ENCODE assay signal across 17 mouse cellular contexts in the genomic region with DNA sequence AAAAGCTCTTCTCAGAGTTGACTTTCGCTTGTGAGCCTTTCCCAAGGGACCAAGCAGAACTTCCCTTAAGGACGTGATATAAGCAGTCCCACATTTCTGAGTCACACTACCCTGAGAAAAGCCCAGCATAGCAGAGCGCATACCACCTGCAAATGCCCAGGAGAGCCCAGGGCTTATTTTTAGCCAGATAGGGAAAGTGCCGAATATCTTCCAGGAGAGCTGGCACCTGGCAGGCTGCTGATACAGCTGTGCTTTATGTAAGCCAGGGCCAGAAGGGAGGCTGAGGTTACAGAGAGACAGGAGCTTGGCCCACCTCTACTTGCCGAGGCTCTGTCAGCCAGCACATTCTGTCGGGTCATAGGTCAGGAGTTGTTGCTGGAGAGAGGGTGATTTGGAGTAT. TPM values are rescaled to one million over a fixed set of nuclear protein-coding genes. Genes with fewer than 3 reads are reported as not detected.
DNase-seq lines count a peak whose midpoint lies in the region; ATAC-seq and TF ChIP-seq lines count a peak whose summit lies in the region.
"Had no signal": no experiment of that assay in that cellular context is flagged by ENCODE, and none has a peak within 500 bp of the region (broad histone marks: within the 10 kb centered on the region; RNA-seq: fewer than 3 reads in every experiment).

No protein-coding gene starts in this region.

- TF ChIP-seq EP300 in CH12.LX (IDR thresholded peaks at IDR 0.05; ENCODE audit: low read length) = peak; percentile 34; the same call in 1 of the 2 replicates
- peak; percentile 41; the same call in 1 of the 2 replicates for TF ChIP-seq EP300 in heart, postnatal 0 days (IDR thresholded peaks at IDR 0.05; ENCODE audit: low read depth)

- dilution Hi-C loops in CH12.LX (cut with MboI; ENCODE audit: extremely low pct_ligation_motif_present, extremely low pct_unique_long_range_greater_than_20kb, low sequenced_read_pairs) = no loop called here

- H3K4me3 ChIP-seq in embryonic facial prominence, embryonic 14.5 days (ENCODE audit: low read depth, low read length) = no peak overlapping the region
- no peak overlapping the region for H3K4me3 ChIP-seq in embryonic facial prominence, embryonic 10.5 days
- H3K4me3 ChIP-seq in CH12.LX (replicated peaks in 1 of 3; ENCODE audit: low read depth in 2 of 3, low read length in 2 of 3, poor library complexity in 1 of 3) = no peak overlapping the region
- H3K4me3 ChIP-seq in heart, postnatal 0 days (ENCODE audit: low read depth, low read length) = no peak overlapping the region
- H3K4me3 ChIP-seq: left cerebral cortex, adult 2 months; limb, embryonic 13.5 days; liver, embryonic 15.5 days had no signal

- no peak for TF ChIP-seq CTCF in CH12.LX (conservative IDR thresholded peaks at IDR 0.05 in 1 of 2, IDR thresholded peaks at IDR 0.05 in 1 of 2; ENCODE audit: low read depth in 2 of 2, low read length in 2 of 2)
- TF ChIP-seq CTCF in heart, postnatal 0 days (IDR thresholded peaks at IDR 0.05; ENCODE audit: low read depth) = no peak

- TF ChIP-seq POLR2A in CH12.LX (IDR thresholded peaks at IDR 0.05; ENCODE audit: low read depth, low read length) = no peak

- H3K4me2 ChIP-seq in embryonic facial prominence, embryonic 14.5 days (ENCODE audit: low read depth, low read length) = no peak overlapping the region
- H3K4me2 ChIP-seq in CH12.LX (ENCODE audit: insufficient read depth, low read depth, poor library complexity, severe bottlenecking) = peak overlapping the region; percentile 10
- peak overlapping the region; percentile 28 for H3K4me2 ChIP-seq in heart, postnatal 0 days (ENCODE audit: low read depth, low read length)
- H3K4me2 ChIP-seq: limb, embryonic 13.5 days; liver, embryonic 15.5 days had no signal

- H3K9ac ChIP-seq in embryonic facial prominence, embryonic 14.5 days (ENCODE audit: low read depth, low read length) = no peak overlapping the region
- no peak overlapping the region for H3K9ac ChIP-seq in CH12.LX (ENCODE audit: insufficient read depth, low read depth)
- H3K9ac ChIP-seq in heart, postnatal 0 days (replicated peaks; ENCODE audit: low read depth, low read length) = no peak overlapping the region
- H3K9ac ChIP-seq: limb, embryonic 13.5 days; liver, embryonic 15.5 days had no signal

- 0 out of 2 replicates have a peak, but pooled peaks have one; percentile 30 for ATAC-seq in embryonic facial prominence, embryonic 14.5 days (ENCODE audit: low read depth)
- peak; percentile 47 for ATAC-seq in heart, postnatal 0 days (ENCODE audit: insufficient read depth, low read depth)

- no peak overlapping the region for H3K27ac ChIP-seq in embryonic facial prominence, embryonic 14.5 days (replicated peaks; ENCODE audit: low read depth, low read length)
- H3K27ac ChIP-seq in embryonic facial prominence, embryonic 10.5 days (replicated peaks) = no peak overlapping the region
- no peak overlapping the region for H3K27ac ChIP-seq in CH12.LX (ENCODE audit: insufficient read depth, low read depth)
- peak overlapping the region; percentile 47 for H3K27ac ChIP-seq in heart, postnatal 0 days (ENCODE audit: low read depth)
- H3K27ac ChIP-seq: left cerebral cortex, adult 2 months; limb, embryonic 13.5 days; liver, embryonic 15.5 days had no signal

- in situ Hi-C loops in CH12.LX (cut with MboI; ENCODE audit: low pct_ligation_motif_present, low pct_unique_long_range_greater_than_20kb, low sequenced_read_pairs) = loop anchor here (25.0 kb wide), 1 partner anchor 528 kb away; a partner anchor contains a TSS

- H3K27me3 ChIP-seq in embryonic facial prominence, embryonic 14.5 days (replicated peaks; ENCODE audit: control insufficient read depth, insufficient read depth, low read length) = no peaks in the 10 kb centered on the region
- H3K27me3 ChIP-seq in embryonic facial prominence, embryonic 10.5 days (replicated peaks; ENCODE audit: low read depth, poor library complexity, severe bottlenecking) = 0 out of 2 replicates have a peak, but pooled peaks cover 10% of the 10 kb centered on the region
- H3K27me3 ChIP-seq in CH12.LX (replicated peaks) = no peaks in the 10 kb centered on the region
- no peaks in the 10 kb centered on the region for H3K27me3 ChIP-seq in heart, postnatal 0 days (ENCODE audit: control insufficient read depth, insufficient read depth, low read length)

- DNase-seq in embryonic facial prominence, embryonic 14.5 days (ENCODE audit: low spot score) = no peak
- DNase-seq in embryonic facial prominence, embryonic 10.5 days (ENCODE audit: low spot score) = no peak
- DNase-seq in CH12.LX (ENCODE audit: extremely low read depth) = peak; percentile 75
- DNase-seq in gastrocnemius, postnatal 25 days = peak; percentile 74
- peak; percentile 18 for DNase-seq in heart, postnatal 0 days (ENCODE audit: low spot score)
- no peak for DNase-seq in right cerebral cortex, postnatal 10 days (ENCODE audit: low spot score in 2 of 2)
- no peak for DNase-seq in layer of hippocampus, adult 18-20 months (ENCODE audit: low spot score in 2 of 2)
- no peak for DNase-seq in urinary bladder, postnatal 25 days (ENCODE audit: low spot score)
- DNase-seq: adrenal gland, adult 8-10 months; cerebellum, adult 8-10 months; kidney, adult 8-10 months; lung, postnatal 14 days; midbrain, embryonic 14.5 days; right cerebral cortex, postnatal 14 days had no signal

- H3K36me3 ChIP-seq in embryonic facial prominence, embryonic 14.5 days (ENCODE audit: control insufficient read depth, insufficient read depth, low read length) = no peaks in the 10 kb centered on the region
- no peaks in the 10 kb centered on the region for H3K36me3 ChIP-seq in embryonic facial prominence, embryonic 10.5 days (replicated peaks)
- no peaks in the 10 kb centered on the region for H3K36me3 ChIP-seq in CH12.LX (replicated peaks in 1 of 2; ENCODE audit: control insufficient read depth in 1 of 2, insufficient read depth in 1 of 2, low read length in 1 of 2)
- H3K36me3 ChIP-seq in heart, postnatal 0 days (replicated peaks; ENCODE audit: control insufficient read depth, insufficient read depth, low read length) = no peaks in the 10 kb centered on the region
- H3K36me3 ChIP-seq: limb, embryonic 13.5 days; liver, embryonic 15.5 days had no signal

- WGBS in embryonic facial prominence, embryonic 14.5 days = 27% methylated on average over 6 of the region's 6 CpGs
- 48% methylated on average over 6 of the region's 6 CpGs for whole genome bisulfite sequencing in embryonic facial prominence, embryonic 10.5 days
- 12% methylated on average over 6 of the region's 6 CpGs for WGBS in heart, postnatal 0 days

- no peak for TF ChIP-seq RAD21 in CH12.LX (IDR thresholded peaks at IDR 0.05; ENCODE audit: low read depth, low read length)

- no peaks in the 10 kb centered on the region for H3K9me3 ChIP-seq in embryonic facial prominence, embryonic 14.5 days (ENCODE audit: control insufficient read depth, low read length)
- no peaks in the 10 kb centered on the region for H3K9me3 ChIP-seq in embryonic facial prominence, embryonic 10.5 days
- H3K9me3 ChIP-seq in CH12.LX (replicated peaks; ENCODE audit: low read length) = peaks cover 6% of the 10 kb centered on the region
- no peaks in the 10 kb centered on the region for H3K9me3 ChIP-seq in heart, postnatal 0 days (replicated peaks; ENCODE audit: control insufficient read depth, low read length)
- H3K9me3 ChIP-seq: limb, embryonic 13.5 days; liver, embryonic 15.5 days had no signal

- no peaks in the 10 kb centered on the region for H3K79me2 ChIP-seq in CH12.LX (replicated peaks; ENCODE audit: control insufficient read depth, extremely low read depth, insufficient read depth, poor library complexity, severe bottlenecking)

- no peaks in the 10 kb centered on the region for H3K4me1 ChIP-seq in embryonic facial prominence, embryonic 14.5 days (ENCODE audit: control insufficient read depth, insufficient read depth, low read length)
- H3K4me1 ChIP-seq in embryonic facial prominence, embryonic 10.5 days = peaks cover 13% of the 10 kb centered on the region
- peaks cover 9 to 15% of the 10 kb centered on the region in 2 experiments; a peak in 3 of 4 replicates for H3K4me1 ChIP-seq in CH12.LX (ENCODE audit: control insufficient read depth in 1 of 2, insufficient read depth in 2 of 2)
- peaks cover 9% of the 10 kb centered on the region; the same call in 1 of the 2 replicates for H3K4me1 ChIP-seq in heart, postnatal 0 days (ENCODE audit: control insufficient read depth, insufficient read depth)
- H3K4me1 ChIP-seq: liver, embryonic 15.5 days had no signal

TF ChIP-seq in CH12.LX, 34 proteins besides CTCF, POLR2A, EP300 and RAD21:
- TF ChIP-seq CHD2 (IDR thresholded peaks at IDR 0.05; ENCODE audit: low read length) (no peak), JUND (conservative IDR thresholded peaks at IDR 0.05; ENCODE audit: low read depth, low read length) (no peak), UBTF (IDR thresholded peaks at IDR 0.05; ENCODE audit: low read depth, low read length) (no peak), KAT2A (IDR thresholded peaks at IDR 0.05; ENCODE audit: insufficient replicate concordance, low read length) (no peak), POLR2AphosphoS2 (IDR thresholded peaks at IDR 0.05; ENCODE audit: low read depth, low read length) (no peak), ELF1 (IDR thresholded peaks at IDR 0.05; ENCODE audit: low read depth, low read length) (no peak), BHLHE40 (IDR thresholded peaks at IDR 0.05; ENCODE audit: low read depth, low read length) (peak; percentile 62), SIN3A (IDR thresholded peaks at IDR 0.05; ENCODE audit: low read length) (no peak), NELFE (IDR thresholded peaks at IDR 0.05; ENCODE audit: low read depth, low read length) (no peak), ETS1 (conservative IDR thresholded peaks at IDR 0.05; ENCODE audit: low read depth, low read length) (peak; percentile 82), TCF12 (IDR thresholded peaks at IDR 0.05; ENCODE audit: low read depth, low read length) (peak; percentile 68; the same call in 1 of the 2 replicates), MEF2A (IDR thresholded peaks at IDR 0.05; ENCODE audit: borderline replicate concordance, low read depth, low read length) (peak; percentile 80), MYC (IDR thresholded peaks at IDR 0.05; ENCODE audit: low read depth, low read length) (no peak)

RNA-seq across cellular contexts. Expression of a gene that starts 16.1 kb away (rescaled TPM):
- 4.1 and 5.0 TPM in 2 replicates for polyA plus RNA-seq in embryonic facial prominence, embryonic 14.5 days (2014; fragmentation: Nextera tagmentation; extraction: Ambion mirVana)
- 2.1 and 3.7 TPM in 2 replicates for polyA plus RNA-seq in embryonic facial prominence, embryonic 10.5 days (2016; fragmentation: Nextera tagmentation; extraction: Ambion mirVana)
- total RNA-seq in CH12.LX (2012; rRNA removed) (0.88 and 1.4 TPM in 2 replicates), CH12.LX (2014; rRNA removed) (0.34 and 0.46 TPM in 2 replicates)
- 0.46 and 0.70 TPM in 2 replicates for polyA plus RNA-seq in CH12.LX (2012; ENCODE audit: insufficient read length, low read depth)
- 1 to 10 TPM; 6.9 to 7.1 TPM for total RNA-seq in gastrocnemius, postnatal 25 days (2021)
- total RNA-seq in heart, postnatal 0 days (2014; rRNA removed; ENCODE audit: low replicate concordance) = 0.66 and 2.1 TPM in 2 replicates
- polyA plus RNA-seq in heart, postnatal 0 days (2015; fragmentation: Nextera tagmentation; extraction: Ambion mirVana) = 0.38 and 0.75 TPM in 2 replicates
- 10 to 100 TPM; 29.7 to 29.8 TPM for total RNA-seq in layer of hippocampus, adult 18-20 months (2021)

Comparison
In these comparisons a context has a peak if more than half of its experiments do, and no peak if none do; other contexts are left out.
1. DNase-seq: peak in CH12.LX (single experiment), gastrocnemius, postnatal 25 days (single experiment) and heart, postnatal 0 days (single experiment); none in embryonic facial prominence, embryonic 14.5 days (single experiment), embryonic facial prominence, embryonic 10.5 days (single experiment), right cerebral cortex, postnatal 10 days (0 of 2), layer of hippocampus, adult 18-20 months (0 of 2) and urinary bladder, postnatal 25 days (single experiment).